Mouse (Mus musculus) bone marrow macrophage, adult 2 months (primary cell): Measurements from ENCODE around the gene Clybl. TPM values are rescaled to one million over a fixed set of nuclear protein-coding genes. Genes with fewer than 3 reads are reported as not detected.

Experiments used
- H3K27ac ChIP-seq: 2 replicates; pipeline ENCODE4 v1.5.1; 2012; ENCODE audit warnings: low read depth, low read length; ENCODE audit not compliant: insufficient read depth
- H3K4me1 ChIP-seq: 2 replicates; pipeline ENCODE4 v1.6.1; 2012; ENCODE audit warnings: low read length; ENCODE audit not compliant: control insufficient read depth, insufficient read depth
- H3K4me3 ChIP-seq: 2 replicates; pipeline ENCODE4 v1.5.1; 2012; ENCODE audit warnings: mild to moderate bottlenecking, low read length, moderate library complexity; ENCODE audit not compliant: insufficient read depth
- CTCF ChIP-seq: IDR thresholded peaks from 2 replicates; pipeline ENCODE4 v1.5.1; 2012; ENCODE audit warnings: low read depth, mild to moderate bottlenecking, low read length, moderate library complexity
- POLR2A ChIP-seq: IDR thresholded peaks from 2 replicates; pipeline ENCODE4 v1.6.1; 2012; ENCODE audit warnings: mild to moderate bottlenecking, low read depth, low read length, borderline replicate concordance
- polyA plus RNA-seq: library from polyadenylated mRNA; stranded (reverse); fragments of >200 nt; gene quantifications from 2 replicates; pipeline ENCODE4 v1.2.4, GENCODE M21; 2012; ENCODE audit not compliant: missing spikeins, insufficient read depth, insufficient read length

Gene Clybl
- polyA plus RNA-seq, 1 experiment, result 8.4 TPM

DNA sequence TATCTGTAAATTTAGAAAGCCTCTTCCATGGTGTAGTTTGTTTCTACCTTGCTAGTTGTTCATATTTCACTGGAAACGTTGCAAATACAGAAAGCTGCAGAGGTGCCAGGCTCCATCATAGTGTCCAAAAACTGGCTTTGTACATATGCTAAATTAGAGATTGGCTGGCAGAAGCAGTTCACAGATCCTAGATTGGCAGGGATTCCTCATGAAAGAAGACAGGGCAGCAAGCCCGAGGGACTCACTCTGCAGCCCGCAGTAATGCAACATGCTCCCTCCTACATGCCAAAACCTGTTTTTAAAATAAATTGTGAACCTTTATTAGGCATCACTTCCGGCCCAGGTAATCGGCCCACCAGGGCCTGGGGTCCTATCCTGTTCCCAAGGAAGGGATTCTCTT is 167.8 kb downstream of the Clybl start:
- H3K4me3 ChIP-seq, result no peak overlapping the region
- H3K27ac ChIP-seq, result no peak overlapping the region
- no peak for TF ChIP-seq CTCF
- H3K4me1 ChIP-seq, result no peaks in the 10 kb centered on the region

DNA sequence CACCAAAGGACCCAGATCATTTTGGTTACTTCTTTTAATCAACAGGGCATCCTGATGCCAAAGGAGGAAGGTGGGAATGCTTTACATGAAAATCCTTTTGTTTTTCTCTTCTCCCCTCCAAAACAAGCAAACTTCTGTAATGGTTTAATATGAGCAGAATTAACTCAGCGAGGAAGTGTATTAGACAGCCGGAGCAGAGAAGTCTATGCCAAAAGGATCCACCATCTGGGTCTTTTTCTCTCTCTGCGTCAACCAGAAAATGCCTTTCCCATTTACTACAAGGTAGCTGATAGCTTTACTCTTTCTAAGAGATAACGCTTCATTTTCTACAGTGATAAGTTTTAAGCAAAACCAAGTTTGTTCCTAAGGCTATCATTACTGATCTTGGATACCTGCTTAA is 168.3 kb downstream of the Clybl start:
- TF ChIP-seq POLR2A, result no peak
- no peak for TF ChIP-seq CTCF
- no peak overlapping the region for H3K27ac ChIP-seq
- H3K4me1 ChIP-seq, result no peaks in the 10 kb centered on the region
- H3K4me3 ChIP-seq, result no peak overlapping the region

DNA sequence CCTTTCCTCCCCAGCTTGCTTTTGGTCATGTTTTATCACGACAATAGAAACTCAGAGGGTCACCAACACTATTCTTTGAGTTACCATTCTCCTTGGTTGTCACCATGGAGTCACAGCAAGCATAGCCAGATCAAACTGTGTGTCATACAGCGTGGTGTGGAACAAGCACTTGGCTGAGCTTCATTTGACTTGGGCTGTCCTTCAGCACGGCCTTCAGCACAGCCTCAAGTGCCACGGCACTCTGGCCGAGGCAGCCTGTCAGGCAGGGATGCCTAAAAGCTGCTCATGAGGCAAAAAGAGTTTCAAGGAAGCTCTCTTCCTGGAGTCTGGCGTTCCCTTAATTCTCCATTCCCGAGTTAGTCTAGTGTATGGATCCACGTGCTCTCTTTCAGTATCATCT is 169.3 kb downstream of the Clybl start:
- no peak overlapping the region for H3K27ac ChIP-seq
- no peak for TF ChIP-seq CTCF
- TF ChIP-seq POLR2A, result no peak
- no peak overlapping the region for H3K4me3 ChIP-seq
- no peaks in the 10 kb centered on the region for H3K4me1 ChIP-seq

DNA sequence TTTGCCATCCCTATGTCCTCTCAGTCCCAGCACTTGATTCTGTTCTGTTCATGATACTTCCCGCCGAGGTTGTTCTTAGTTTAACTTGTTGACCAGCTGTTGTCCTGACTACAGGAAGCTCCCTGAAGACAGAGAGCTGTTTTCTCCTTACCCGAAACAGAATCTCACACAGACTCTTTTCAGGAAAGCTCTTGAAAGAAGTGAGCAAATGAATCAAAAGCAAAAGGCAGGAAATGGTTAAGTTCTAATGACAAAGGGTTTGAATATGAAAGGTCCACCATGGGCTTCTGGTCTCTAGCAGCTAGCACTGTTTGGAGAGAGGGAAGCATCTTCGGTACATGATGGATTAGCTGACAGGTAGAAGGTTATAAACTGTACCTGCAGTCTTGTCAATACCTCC is 175.8 kb downstream of the Clybl start:
- no peak for TF ChIP-seq POLR2A
- no peak for TF ChIP-seq CTCF
- Histone ChIP-seq H3K27ac (no peak overlapping the region), H3K4me3 (no peak overlapping the region), H3K4me1 (no peaks in the 10 kb centered on the region)

DNA sequence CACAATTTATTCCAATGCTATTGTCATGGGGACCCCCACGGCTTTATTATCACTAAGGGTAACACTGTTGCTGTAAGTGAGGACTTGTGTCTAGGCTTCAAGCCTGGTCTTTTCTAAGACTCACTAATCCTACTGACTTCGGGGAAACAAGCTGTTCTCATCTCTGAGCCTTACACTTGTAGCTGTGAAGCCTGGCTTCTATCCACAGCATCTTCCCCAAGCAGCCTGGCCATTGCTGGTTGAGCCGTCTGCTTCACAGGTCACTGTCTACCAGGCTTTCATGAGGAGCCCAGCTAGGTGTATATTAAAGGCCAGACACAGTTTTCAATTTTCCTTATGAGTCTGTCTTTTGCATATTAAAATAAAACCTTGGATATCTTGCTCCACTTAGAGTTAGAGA is 177.1 kb downstream of the Clybl start:
- TF ChIP-seq CTCF (no peak), POLR2A (no peak)
- H3K27ac ChIP-seq, result no peak overlapping the region
- H3K4me3 ChIP-seq, result no peak overlapping the region
- H3K4me1 ChIP-seq, result no peaks in the 10 kb centered on the region

DNA sequence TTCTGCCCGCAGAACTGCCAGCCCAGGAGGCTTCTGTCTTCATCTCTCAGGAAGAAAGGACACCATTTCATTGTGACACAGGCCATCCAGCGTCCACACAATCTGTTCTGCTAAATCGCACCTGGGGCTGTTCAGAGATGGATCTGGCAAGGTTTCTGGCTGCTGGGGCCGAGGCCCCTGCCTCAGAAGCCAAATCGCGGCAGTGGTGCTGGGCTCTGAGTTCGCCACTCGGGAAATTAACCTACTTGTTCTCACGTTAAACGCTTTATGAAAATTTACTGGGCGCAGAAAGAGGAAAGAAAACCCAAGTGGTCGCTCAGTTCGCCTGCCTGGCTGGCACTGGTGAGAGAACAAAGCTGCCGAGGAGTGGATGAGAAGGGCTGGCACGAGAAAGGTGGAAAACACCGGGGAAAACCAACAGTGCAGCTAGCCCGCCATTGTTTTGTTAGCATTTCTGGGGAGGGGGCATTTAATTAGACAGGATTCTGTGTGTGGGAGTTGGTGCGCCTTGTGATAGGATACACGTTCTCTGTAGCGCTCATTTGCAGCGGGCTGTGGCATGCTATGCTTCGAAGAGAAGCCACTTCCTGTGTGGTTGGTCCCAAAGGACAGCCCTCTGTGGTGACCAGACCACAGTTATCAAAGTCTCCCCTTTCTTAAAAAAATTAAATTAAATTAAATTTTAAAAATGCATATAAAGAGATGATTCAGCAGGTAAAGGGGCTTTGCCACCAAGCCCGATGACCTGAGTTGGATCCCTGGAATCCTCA is 177.8 kb downstream of the Clybl start:
- no peaks in the 10 kb centered on the region for H3K4me1 ChIP-seq
- H3K4me3 ChIP-seq, result no peak overlapping the region
- no peak overlapping the region for H3K27ac ChIP-seq

DNA sequence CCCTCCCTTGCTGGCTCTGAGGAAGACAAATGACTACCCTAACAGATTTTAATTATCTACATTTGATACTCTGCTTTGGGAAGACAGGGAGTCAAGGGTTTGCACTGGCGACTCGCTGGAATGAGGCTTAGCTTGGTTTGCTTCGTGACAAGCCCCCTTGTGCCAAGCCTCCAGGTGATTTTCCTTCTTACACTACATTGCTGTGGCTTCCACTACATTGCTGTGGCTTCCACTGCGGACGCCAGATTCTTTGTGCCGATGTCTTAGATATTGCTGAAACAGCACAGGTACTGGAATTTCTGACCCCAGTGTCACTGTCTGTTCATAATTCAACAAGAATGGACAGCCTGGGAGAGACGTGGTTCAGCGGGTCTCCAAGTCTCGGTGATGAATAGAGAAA is 180.3 kb downstream of the Clybl start:
- TF ChIP-seq POLR2A (no peak), CTCF (no peak)
- Histone ChIP-seq H3K4me1 (no peaks in the 10 kb centered on the region), H3K4me3 (no peak overlapping the region), H3K27ac (no peak overlapping the region)

More for the DNA sequence above, 177.8 kb downstream of the Clybl start:
- TF ChIP-seq POLR2A (no peak), CTCF (no peak)

DNA sequence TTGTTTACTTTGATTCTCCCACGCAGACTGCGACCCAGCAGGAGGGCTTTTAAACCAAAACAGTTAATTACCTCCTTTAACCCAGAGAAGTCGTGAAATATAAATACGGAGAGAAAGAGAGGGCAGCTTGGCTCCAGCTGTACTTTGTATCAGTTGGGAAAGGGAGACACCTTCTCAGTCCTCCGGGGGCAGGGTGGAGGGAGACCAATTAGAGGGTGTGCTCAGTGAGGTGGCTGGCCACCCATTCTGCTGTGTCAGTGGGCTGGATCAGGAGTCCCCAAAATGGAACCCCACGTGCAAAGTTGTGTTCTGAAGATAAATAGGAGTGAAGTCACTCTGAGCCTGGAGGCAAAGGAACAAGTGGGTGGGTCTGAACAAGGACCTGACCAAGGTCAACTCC is 181.7 kb downstream of the Clybl start:
- Histone ChIP-seq H3K27ac (no peak overlapping the region), H3K4me3 (no peak overlapping the region), H3K4me1 (no peaks in the 10 kb centered on the region)
- TF ChIP-seq CTCF, result no peak
- TF ChIP-seq POLR2A, result no peak

DNA sequence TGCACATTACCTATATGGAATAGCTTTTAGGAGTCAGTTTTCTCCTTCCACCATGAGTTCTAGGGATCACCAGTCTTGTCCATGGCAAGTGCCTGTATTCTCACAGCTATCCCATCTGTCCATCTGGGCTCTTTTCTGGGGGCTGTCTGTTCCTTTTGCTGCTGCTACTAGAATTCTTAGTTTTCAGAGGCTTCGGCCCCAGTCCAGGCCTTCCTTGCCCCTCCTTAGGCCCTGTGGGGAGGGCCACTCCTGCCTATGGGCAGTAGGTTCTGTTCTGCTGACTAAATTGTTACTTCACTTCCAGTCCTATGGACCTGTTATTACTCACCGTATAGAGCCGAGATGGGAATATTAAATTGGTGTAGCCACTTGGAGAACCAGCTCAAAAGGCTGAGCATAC is 182.5 kb downstream of the Clybl start:
- Histone ChIP-seq H3K4me3 (no peak overlapping the region), H3K27ac (no peak overlapping the region), H3K4me1 (no peaks in the 10 kb centered on the region)
- TF ChIP-seq POLR2A, result no peak
- no peak for TF ChIP-seq CTCF

DNA sequence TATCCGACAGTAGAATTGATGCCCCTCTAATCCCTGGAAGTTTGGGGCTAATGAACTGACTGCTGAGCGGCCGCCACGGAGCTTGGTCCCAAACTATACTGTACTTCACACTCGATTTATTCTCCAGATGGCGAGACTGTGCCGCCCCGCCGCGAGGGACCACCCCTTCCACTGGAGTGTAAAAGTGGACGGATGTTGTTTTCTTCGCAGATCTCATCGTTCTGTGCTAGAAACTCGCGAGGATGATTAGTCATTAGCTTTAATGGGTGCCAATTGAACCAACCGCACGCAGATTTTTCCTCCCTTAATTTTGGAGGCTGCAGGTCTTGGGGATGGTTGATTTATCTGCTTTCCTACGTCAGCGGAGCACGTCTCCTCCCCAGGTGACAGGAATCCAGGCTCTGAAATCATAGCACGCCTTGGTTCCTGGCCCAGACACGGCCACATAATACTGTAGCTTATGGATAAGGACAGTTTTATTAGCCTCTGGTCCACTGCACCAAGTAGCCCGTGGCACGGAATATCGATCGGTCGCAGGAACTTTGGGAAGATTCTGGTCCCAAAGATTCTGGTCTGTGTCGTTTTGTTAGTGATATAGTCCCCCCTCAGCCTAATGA is 185.9 kb downstream of the Clybl start:
- no peak overlapping the region for H3K4me3 ChIP-seq
- no peak for TF ChIP-seq CTCF
- no peak for TF ChIP-seq POLR2A
- no peaks in the 10 kb centered on the region for H3K4me1 ChIP-seq
- no peak overlapping the region for H3K27ac ChIP-seq
